In the genomic region with DNA sequence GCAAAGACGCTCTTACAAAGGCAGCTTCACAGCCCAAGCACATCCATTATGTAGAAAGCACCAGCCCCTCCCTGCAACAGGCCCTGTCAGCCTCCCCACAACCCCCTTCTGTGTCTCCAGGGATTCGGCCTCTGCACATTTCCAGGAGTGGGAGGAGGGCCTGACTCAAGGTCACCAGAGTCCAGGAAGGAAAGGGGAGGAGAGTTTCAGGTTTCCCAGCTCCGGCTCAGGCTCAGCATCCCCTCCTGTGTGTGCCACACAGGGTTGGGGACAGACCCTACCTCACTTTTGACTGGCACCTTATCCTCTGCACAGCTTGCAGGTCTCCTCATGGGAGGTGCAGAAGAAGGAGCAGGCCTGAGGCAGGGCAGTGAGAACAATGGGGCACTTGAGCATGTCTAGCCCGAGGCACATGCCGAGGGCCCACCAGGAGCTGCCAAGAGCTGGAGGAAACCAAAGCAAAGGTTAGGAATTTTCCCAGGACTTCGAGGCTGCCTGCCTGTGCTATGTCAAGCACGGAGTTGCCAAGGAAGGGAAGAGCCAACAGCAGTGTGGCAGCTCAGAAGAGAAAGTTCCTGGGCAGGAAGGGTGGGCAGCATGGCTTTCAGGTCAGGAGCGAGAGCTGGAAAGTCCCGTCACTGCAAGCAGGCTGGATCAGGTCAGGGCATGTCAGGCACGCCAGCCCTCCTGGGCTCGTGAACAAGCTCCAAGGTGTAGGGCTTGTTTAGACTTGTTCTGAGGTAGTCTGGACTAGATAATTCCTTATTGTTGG, we compare ENCODE assay signal across 8 mouse cellular contexts. TPM values are rescaled to one million over a fixed set of nuclear protein-coding genes. Genes with fewer than 3 reads are reported as not detected.
DNase-seq lines count a peak whose midpoint lies in the region; ATAC-seq lines count a peak whose summit lies in the region.

No protein-coding gene starts in this region.

- H3K4me1 ChIP-seq in midbrain, embryonic 13.5 days (replicated peaks), result peaks cover 16% of the 10 kb centered on the region; the same call in 1 of the 2 replicates

- no peaks in the 10 kb centered on the region for H3K27me3 ChIP-seq in midbrain, embryonic 13.5 days

- ATAC-seq in midbrain, embryonic 13.5 days, result peak; percentile 67
- ATAC-seq in monocyte, adult 5-6 weeks (replicated peaks; ENCODE audit: insufficient number of reproducible peaks, low FRiP score, low TSS enrichment, poor library complexity, severe bottlenecking), result no peak

- peak overlapping the region; percentile 19; the same call in 1 of the 2 replicates for H3K27ac ChIP-seq in midbrain, embryonic 13.5 days

- no peaks in the 10 kb centered on the region for H3K9me3 ChIP-seq in midbrain, embryonic 13.5 days

- WGBS in midbrain, embryonic 13.5 days, result 45% methylated on average over 11 of the region's 11 CpGs

- H3K4me2 ChIP-seq in midbrain, embryonic 13.5 days (replicated peaks), result no peak overlapping the region

- no peaks in the 10 kb centered on the region for H3K36me3 ChIP-seq in midbrain, embryonic 13.5 days

- no peak overlapping the region for H3K4me3 ChIP-seq in midbrain, embryonic 13.5 days (replicated peaks)

- H3K9ac ChIP-seq in midbrain, embryonic 13.5 days (replicated peaks), result no peak overlapping the region

- peak; percentile 93 for DNase-seq in ES-CJ7 (ENCODE audit: low read depth, low spot score)
- peak; percentile 58 to 64 for DNase-seq in adrenal gland, postnatal 36 days
- DNase-seq in heart, adult 18-20 months, result peak; percentile 73 to 87
- peak; percentile 57 for DNase-seq in kidney, adult 18-20 months
- DNase-seq in thymus, postnatal 14 days, result no peak
- no peak for DNase-seq in right cerebral cortex, adult 18-20 months

RNA-seq across cellular contexts. Expression of gene Mmrn2, which starts 3.5 kb away (rescaled TPM):
- total RNA-seq in adrenal gland, postnatal 36 days (2021), result 10 to 100 TPM; 25.6 to 41.9 TPM
- 10 to 100 TPM; 30.1 to 30.7 TPM for total RNA-seq in heart, adult 18-20 months (2021)
- polyA plus RNA-seq in midbrain, embryonic 13.5 days (2015; fragmentation: Nextera tagmentation; extraction: Ambion mirVana), result 4.9 and 5.5 TPM in 2 replicates
- total RNA-seq in monocyte, adult 5-6 weeks (2017), result not detected in 3 replicates

RNA-seq across cellular contexts. Expression of gene Sncg, which starts 4.2 kb away (rescaled TPM):
- 10 to 100 TPM; 12.3 to 34.4 TPM for total RNA-seq in adrenal gland, postnatal 36 days (2021)
- 10 to 100 TPM; 11.6 to 12.6 TPM for total RNA-seq in heart, adult 18-20 months (2021)
- polyA plus RNA-seq in midbrain, embryonic 13.5 days (2015; fragmentation: Nextera tagmentation; extraction: Ambion mirVana), result 57.7 and 61.2 TPM in 2 replicates
- total RNA-seq in monocyte, adult 5-6 weeks (2017), result not detected in 3 replicates

RNA-seq across cellular contexts. Expression of gene Fam25c, which starts 23.5 kb away (rescaled TPM):
- total RNA-seq in adrenal gland, postnatal 36 days (2021), result not detected
- total RNA-seq in heart, adult 18-20 months (2021), result not detected
- polyA plus RNA-seq in midbrain, embryonic 13.5 days (2015; fragmentation: Nextera tagmentation; extraction: Ambion mirVana), result not detected in 2 replicates
- total RNA-seq in monocyte, adult 5-6 weeks (2017), result not detected in 3 replicates

Comparison
In these comparisons a context has a peak if more than half of its experiments do, and no peak if none do; other contexts are left out.
1. DNase-seq: peak in ES-CJ7 (single experiment), adrenal gland, postnatal 36 days (2 of 2), heart, adult 18-20 months (2 of 2) and kidney, adult 18-20 months (single experiment); none in thymus, postnatal 14 days (single experiment) and right cerebral cortex, adult 18-20 months (single experiment).
2. RNA of gene Mmrn2, which starts 3.5 kb away (total RNA-seq): 25.6 to 41.9 TPM in adrenal gland, postnatal 36 days and 30.1 to 30.7 TPM in heart, adult 18-20 months; not detected in monocyte, adult 5-6 weeks; every median in the first group is over 10 times any median in the second.
3. RNA of gene Sncg, which starts 4.2 kb away (total RNA-seq): 12.3 to 34.4 TPM in adrenal gland, postnatal 36 days and 11.6 to 12.6 TPM in heart, adult 18-20 months; not detected in monocyte, adult 5-6 weeks; every median in the first group is over 10 times any median in the second.